Mouse (Mus musculus) lung, postnatal 4 days (tissue): ENCODE results near the gene Ear14.
A peak's percentile ranks its signal among the peaks of the same experiment; 100 is the strongest.
"Not testable (repeated sequence)": the region's sequence is repeated elsewhere in the genome, so short reads cannot be mapped to it uniquely, and the experiment has no call there.

Experiments used
- DNase-seq, 2 experiments: peaks; one replicate each; pipeline ENCODE4 v3.0.0; 2021

The Ear14 gene

GRCm38 (mm10) chr14:51203115-51203514 lies at the start of gene Ear14:
Gene Ear14, plus strand, starts transcription at chr14:51203391.
- no peak for DNase-seq

- DNase-seq: no peak
These were observed 47.0 kb upstream of the Ear14 start for GRCm38 (mm10) chr14:51156056-51156735.

- DNase-seq: no peak
These were observed 46.5 kb upstream of the Ear14 start for GRCm38 (mm10) chr14:51156736-51157068.

- no peak for DNase-seq
These were observed 46.1 kb upstream of the Ear14 start for GRCm38 (mm10) chr14:51157072-51157471.

- DNase-seq: peak in 1 of 2 experiments; percentile 26
These were observed 41.2 kb upstream of the Ear14 start, which contains the start of gene Rnase2b for GRCm38 (mm10) chr14:51161976-51162375. Gene Rnase2b, plus strand, starts transcription at chr14:51162260.

- DNase-seq: not testable (repeated sequence)
These were observed 39.9 kb upstream of the Ear14 start for GRCm38 (mm10) chr14:51163323-51163722.

GRCm38 (mm10) chr14:51165435-51165834 lies 37.8 kb upstream of the Ear14 start:
- DNase-seq: no peak

GRCm38 (mm10) chr14:51166068-51166467 lies 37.1 kb upstream of the Ear14 start:
- DNase-seq: no peak

GRCm38 (mm10) chr14:51172095-51172865 lies 30.9 kb upstream of the Ear14 start:
- DNase-seq: peak in 1 of 2 experiments; percentile 24

GRCm38 (mm10) chr14:51172947-51173346 lies 30.2 kb upstream of the Ear14 start:
- not testable (repeated sequence) for DNase-seq

- no peak for DNase-seq
These were observed 29.3 kb upstream of the Ear14 start for GRCm38 (mm10) chr14:51173843-51174242.

GRCm38 (mm10) chr14:51181051-51181450 lies 22.1 kb upstream of the Ear14 start:
- not testable (repeated sequence) for DNase-seq

GRCm38 (mm10) chr14:51195681-51196080 lies 7.5 kb upstream of the Ear14 start:
- DNase-seq: peak; percentile 33 to 40

- DNase-seq: no peak
These were observed 3.8 kb upstream of the Ear14 start, which contains the start of gene Ang2 for GRCm38 (mm10) chr14:51199098-51200023. Gene Ang2, minus strand, starts transcription at chr14:51199148.

GRCm38 (mm10) chr14:51200054-51200453 lies 3.1 kb upstream of the Ear14 start:
- DNase-seq: no peak

- DNase-seq: no peak
These were observed 2.7 kb upstream of the Ear14 start for GRCm38 (mm10) chr14:51200466-51200865.

GRCm38 (mm10) chr14:51220075-51220474 lies 16.9 kb downstream of the Ear14 start:
- DNase-seq: not testable (repeated sequence)

GRCm38 (mm10) chr14:51229657-51230056 lies 26.5 kb downstream of the Ear14 start:
- not testable (repeated sequence) for DNase-seq

GRCm38 (mm10) chr14:51237488-51237887 lies 34.3 kb downstream of the Ear14 start:
- DNase-seq: not testable (repeated sequence)

GRCm38 (mm10) chr14:51240899-51241298 lies 37.7 kb downstream of the Ear14 start:
- DNase-seq: peak in 1 of 2 experiments; percentile 22

GRCm38 (mm10) chr14:51247736-51248135 lies 44.5 kb downstream of the Ear14 start:
- DNase-seq: no peak

GRCm38 (mm10) chr14:51250348-51250747 lies 47.2 kb downstream of the Ear14 start:
- DNase-seq: no peak

GRCm38 (mm10) chr14:51252206-51252605 lies 49.0 kb downstream of the Ear14 start:
- not testable (repeated sequence) for DNase-seq
